Mouse (Mus musculus) left cerebral cortex, adult 18-20 months (tissue): ENCODE measurements around the gene Psmg1. TPM values are rescaled to one million over a fixed set of nuclear protein-coding genes. Genes with fewer than 3 reads are reported as not detected.
"Not testable (repeated sequence)": the region's sequence is repeated elsewhere in the genome, so short reads cannot be mapped to it uniquely, and the experiment has no call there.

Source experiments
- DNase-seq, 2 experiments: peaks; one replicate each; pipeline ENCODE4 v3.0.0; 2021 to 2022; ENCODE audit warnings: low spot score in 2 of 2, mixed read lengths in 1 of 2
- microRNA-seq, 2 experiments: library from miRNA; unstranded; fragments of <30 nt; microRNA quantifications; one replicate each; pipeline ENCODE4 v1.2.0; 2021
- total RNA-seq, 2 experiments: library from RNA; stranded (reverse); gene quantifications; 2 replicates each; pipeline ENCODE4 v1.2.3; 2021

The Psmg1 gene
- total RNA-seq, 2 experiments from 2014 or later = 14.5 to 18.1 TPM

GRCm38 (mm10) chr16:95961484-95961883 lies 29.3 kb downstream of the Psmg1 start:
- not testable (repeated sequence) for DNase-seq

- not testable (repeated sequence) for DNase-seq
Observed at GRCm38 (mm10) chr16:95960689-95961088, 30.1 kb downstream of the Psmg1 start.

GRCm38 (mm10) chr16:95958080-95958479 lies 32.7 kb downstream of the Psmg1 start:
- no peak for DNase-seq

GRCm38 (mm10) chr16:95956618-95957017 lies 34.1 kb downstream of the Psmg1 start:
- no peak for DNase-seq

GRCm38 (mm10) chr16:95955716-95956346 lies 34.9 kb downstream of the Psmg1 start:
- DNase-seq = no peak

GRCm38 (mm10) chr16:95954341-95954740 lies 36.4 kb downstream of the Psmg1 start:
- DNase-seq = no peak

GRCm38 (mm10) chr16:95953159-95953650 lies 37.6 kb downstream of the Psmg1 start:
- no peak for DNase-seq

- no peak for DNase-seq
Observed at GRCm38 (mm10) chr16:95951471-95951870, 39.3 kb downstream of the Psmg1 start.

- DNase-seq = peak; percentile 59 to 68
Observed at GRCm38 (mm10) chr16:95945389-95946311, 45.1 kb downstream of the Psmg1 start.

GRCm38 (mm10) chr16:95943186-95943585 lies 47.6 kb downstream of the Psmg1 start:
- no peak for DNase-seq

GRCm38 (mm10) chr16:95941575-95941974 lies 49.2 kb downstream of the Psmg1 start:
- DNase-seq = no peak

- no peak for DNase-seq
Observed at GRCm38 (mm10) chr16:95935495-95935961, 55.2 kb downstream of the Psmg1 start.

- no peak for DNase-seq
Observed at GRCm38 (mm10) chr16:95932860-95933259, 57.9 kb downstream of the Psmg1 start.

GRCm38 (mm10) chr16:95931509-95931908 lies 59.3 kb downstream of the Psmg1 start:
- DNase-seq = no peak

Small RNAs within 50 kb of the gene (microRNA-seq; reads per million reads assigned to microRNA genes)
- 0 reads per million in 2 experiments for gene Gm27833

Other genes with a start within 250 kb of the Psmg1 start
- 100 to 1,000 TPM; 146 TPM for gene Brwd1, start 91.6 kb upstream of the Psmg1 start, total RNA-seq
- gene Hmgn1, start 136.8 kb upstream of the Psmg1 start, total RNA-seq = 10 to 100 TPM; 65.7 to 67.0 TPM
- 10 to 100 TPM; 74.7 to 90.4 TPM for gene Wrb, start 154.4 kb upstream of the Psmg1 start, total RNA-seq
- gene Lca5l, start 201.3 kb upstream of the Psmg1 start, total RNA-seq = 1 to 10 TPM; 1.3 to 2.0 TPM
- 1 to 10 TPM in 1 of 2 experiments, under 1 TPM in 1; 0.63 to 1.1 TPM for gene Sh3bgr, start 209.5 kb upstream of the Psmg1 start, total RNA-seq
- gene B3galt5, start 244.8 kb upstream of the Psmg1 start, total RNA-seq = 10 to 100 TPM; 19.7 to 23.3 TPM